Mouse (Mus musculus): ENCODE data around the gene Rhot1. TPM values are rescaled to one million over a fixed set of nuclear protein-coding genes. Genes with fewer than 3 reads are reported as not detected.
"Not testable (repeated sequence)": the region's sequence is repeated elsewhere in the genome, so short reads cannot be mapped to it uniquely, and the experiment has no call there.

Rhot1 gene
- polyA plus RNA-seq, 1 experiment from 2014 or later = 64.3 TPM

DNA sequence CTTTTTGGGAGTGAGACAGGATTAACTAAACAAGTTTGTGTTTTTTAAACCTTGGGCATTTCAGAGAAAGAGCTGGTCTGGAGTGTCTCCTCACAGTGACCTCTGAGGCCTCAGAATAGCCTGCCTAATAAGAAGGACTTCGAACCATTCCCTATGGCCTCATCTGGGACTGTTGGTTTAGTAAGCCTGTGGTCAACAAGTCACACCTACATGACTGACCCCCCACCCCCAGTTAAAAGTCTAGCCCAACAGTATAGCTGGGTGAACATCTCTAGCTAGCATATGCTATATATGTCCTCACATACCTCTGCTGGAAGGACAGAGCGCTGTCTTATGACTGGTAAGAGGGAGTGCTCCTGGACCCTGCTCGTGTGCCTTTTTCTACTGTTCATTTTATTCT, 9.5 kb upstream of the Rhot1 start:
- no peak overlapping the region for H3K9ac ChIP-seq
- ATAC-seq (ENCODE audit: insufficient number of reproducible peaks, low FRiP score) = no peak
- 90% methylated on average over 3 of the region's 3 CpGs for WGBS

DNA sequence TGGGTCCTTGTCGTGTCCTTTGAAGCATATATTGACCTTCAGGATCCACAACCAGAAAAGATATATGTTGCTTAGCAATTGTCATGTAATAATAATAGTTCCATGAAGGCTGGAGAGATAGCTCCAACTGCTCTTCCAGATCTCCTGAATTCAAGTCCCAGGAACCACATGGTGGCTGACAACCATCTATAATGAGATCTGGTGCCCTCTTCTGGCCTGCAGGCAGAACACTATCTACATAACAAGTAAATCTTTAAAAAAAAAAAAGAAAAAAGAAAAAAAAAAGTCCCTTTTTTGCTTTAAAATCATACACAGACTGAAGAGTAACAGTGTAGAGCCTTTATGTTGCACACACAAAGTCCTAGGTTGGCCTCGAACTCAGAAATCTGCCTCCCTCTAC, 9.0 kb upstream of the Rhot1 start:
- WGBS = 93% methylated on average over 2 of the region's 2 CpGs
- Histone ChIP-seq H3K4me3 (no peak overlapping the region), H3K27me3 (replicated peaks) (no peaks in the 10 kb centered on the region), H3K4me1 (replicated peaks) (no peaks in the 10 kb centered on the region), H3K9ac (no peak overlapping the region), H3K9me3 (replicated peaks) (0 out of 2 replicates have a peak, but pooled peaks cover 1% of the 10 kb centered on the region), H3K4me2 (no peak overlapping the region), H3K27ac (ENCODE audit: poor library complexity, severe bottlenecking) (no peak overlapping the region), H3K36me3 (peaks cover 31% of the 10 kb centered on the region)
- no peak for ATAC-seq (ENCODE audit: insufficient number of reproducible peaks, low FRiP score)

More for the DNA sequence above, 9.5 kb upstream of the Rhot1 start:
- Histone ChIP-seq H3K36me3 (peaks cover 35% of the 10 kb centered on the region), H3K9me3 (replicated peaks) (0 out of 2 replicates have a peak, but pooled peaks cover 3% of the 10 kb centered on the region), H3K27ac (ENCODE audit: poor library complexity, severe bottlenecking) (no peak overlapping the region), H3K4me2 (no peak overlapping the region), H3K4me1 (replicated peaks) (no peaks in the 10 kb centered on the region), H3K27me3 (replicated peaks) (no peaks in the 10 kb centered on the region), H3K4me3 (no peak overlapping the region)

DNA sequence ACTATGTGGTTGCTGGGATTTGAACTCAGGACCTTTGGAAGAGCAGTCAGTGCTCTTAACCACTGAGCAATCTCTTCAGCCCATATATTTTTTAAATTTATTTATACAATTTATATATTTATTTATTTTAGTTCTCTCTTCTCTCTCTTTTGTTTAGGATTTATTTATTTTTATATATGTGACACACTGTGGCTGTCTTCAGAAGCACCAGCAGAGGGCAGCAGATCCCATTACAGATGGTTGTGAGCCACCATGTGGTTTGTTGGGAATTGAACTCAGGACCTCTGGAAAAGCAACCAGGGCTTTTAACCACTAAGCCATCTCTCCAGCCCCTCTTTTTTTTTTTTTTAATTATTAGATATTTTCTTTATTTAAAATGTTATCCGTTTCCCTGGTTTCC, 8.5 kb upstream of the Rhot1 start:
- Histone ChIP-seq H3K27me3 (replicated peaks) (no peaks in the 10 kb centered on the region), H3K27ac (ENCODE audit: poor library complexity, severe bottlenecking) (no peak overlapping the region), H3K4me3 (no peak overlapping the region), H3K4me2 (no peak overlapping the region), H3K36me3 (peaks cover 25% of the 10 kb centered on the region), H3K9me3 (replicated peaks) (no peaks in the 10 kb centered on the region), H3K9ac (no peak overlapping the region), H3K4me1 (replicated peaks) (no peaks in the 10 kb centered on the region)
- WGBS = 81% methylated on average over 1 of the region's 1 CpGs
- ATAC-seq (ENCODE audit: insufficient number of reproducible peaks, low FRiP score) = no peak

- Histone ChIP-seq H3K4me1 (replicated peaks) (no peaks in the 10 kb centered on the region), H3K27me3 (replicated peaks) (no peaks in the 10 kb centered on the region), H3K4me3 (no peak overlapping the region), H3K36me3 (peaks cover 16% of the 10 kb centered on the region), H3K27ac (ENCODE audit: poor library complexity, severe bottlenecking) (no peak overlapping the region), H3K9ac (no peak overlapping the region), H3K9me3 (replicated peaks) (no peaks in the 10 kb centered on the region), H3K4me2 (no peak overlapping the region)
- no peak for ATAC-seq (ENCODE audit: insufficient number of reproducible peaks, low FRiP score)
- 77% methylated on average over 6 of the region's 6 CpGs for WGBS
Measured at GRCm38 (mm10) chr11:80202296-80202695, 6.5 kb upstream of the Rhot1 start.

- no peak for ATAC-seq (ENCODE audit: insufficient number of reproducible peaks, low FRiP score)
- Histone ChIP-seq H3K36me3 (peaks cover 6% of the 10 kb centered on the region), H3K9ac (no peak overlapping the region), H3K4me1 (replicated peaks) (no peaks in the 10 kb centered on the region), H3K27ac (ENCODE audit: poor library complexity, severe bottlenecking) (no peak overlapping the region), H3K9me3 (replicated peaks) (no peaks in the 10 kb centered on the region), H3K4me3 (no peak overlapping the region), H3K4me2 (no peak overlapping the region), H3K27me3 (replicated peaks) (no peaks in the 10 kb centered on the region)
- WGBS = 72% methylated on average over 3 of the region's 3 CpGs
Measured at GRCm38 (mm10) chr11:80204037-80204436, 4.8 kb upstream of the Rhot1 start.

- Histone ChIP-seq H3K4me2 (no peak overlapping the region), H3K27ac (ENCODE audit: poor library complexity, severe bottlenecking) (no peak overlapping the region), H3K9me3 (replicated peaks) (no peaks in the 10 kb centered on the region), H3K9ac (no peak overlapping the region), H3K27me3 (replicated peaks) (no peaks in the 10 kb centered on the region), H3K36me3 (no peaks in the 10 kb centered on the region), H3K4me3 (no peak overlapping the region), H3K4me1 (replicated peaks) (no peaks in the 10 kb centered on the region)
- WGBS = 50% methylated on average over 5 of the region's 5 CpGs
- no peak for ATAC-seq (ENCODE audit: insufficient number of reproducible peaks, low FRiP score)
Measured at GRCm38 (mm10) chr11:80204941-80205340, 3.9 kb upstream of the Rhot1 start.

DNA sequence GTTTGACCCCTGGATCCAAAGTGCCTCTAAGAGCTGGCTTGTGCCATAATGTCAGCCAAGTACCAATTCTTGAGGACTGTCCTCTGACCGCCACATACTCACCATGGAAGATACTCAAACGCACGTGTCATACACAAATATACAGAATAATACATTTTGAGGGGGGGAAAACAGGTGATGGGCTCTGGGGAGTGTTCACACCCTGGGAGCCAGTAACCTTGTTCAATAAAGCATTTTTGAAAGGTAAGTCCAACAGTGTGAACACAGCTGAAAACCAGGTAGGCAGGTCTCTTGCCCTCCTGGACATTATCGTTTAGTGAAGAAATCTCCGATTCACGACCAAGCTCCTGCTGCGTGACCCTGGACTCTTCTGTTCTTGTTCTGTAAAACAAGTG, 357 bp upstream of the Rhot1 start:
- H3K4me1 ChIP-seq (replicated peaks) = peaks cover 8% of the 10 kb centered on the region
- no peak overlapping the region for H3K27ac ChIP-seq (ENCODE audit: poor library complexity, severe bottlenecking)
- 0 out of 2 replicates have a peak overlapping the region, but pooled peaks have one; percentile 90 for H3K4me3 ChIP-seq
- H3K36me3 ChIP-seq = peaks cover 9% of the 10 kb centered on the region; the same call in 1 of the 2 replicates
- WGBS = 37% methylated on average over 7 of the region's 7 CpGs
- H3K9me3 ChIP-seq (replicated peaks) = no peaks in the 10 kb centered on the region
- no peaks in the 10 kb centered on the region for H3K27me3 ChIP-seq (replicated peaks)
- H3K4me2 ChIP-seq = peak overlapping the region; percentile 69; the same call in 1 of the 2 replicates
- no peak for ATAC-seq (ENCODE audit: insufficient number of reproducible peaks, low FRiP score)
- H3K9ac ChIP-seq = no peak overlapping the region

GRCm38 (mm10) chr11:80210321-80210720, 1.5 kb downstream of the Rhot1 start:
- no peaks in the 10 kb centered on the region for H3K27me3 ChIP-seq (replicated peaks)
- no peak for ATAC-seq (ENCODE audit: insufficient number of reproducible peaks, low FRiP score)
- peak overlapping the region; percentile 68 for H3K4me2 ChIP-seq
- 52% methylated on average over 6 of the region's 6 CpGs for WGBS
- H3K36me3 ChIP-seq = peaks cover 24% of the 10 kb centered on the region
- H3K9ac ChIP-seq = peak overlapping the region; percentile 56; the same call in 1 of the 2 replicates
- peak overlapping the region; percentile 90 for H3K4me3 ChIP-seq
- H3K27ac ChIP-seq (ENCODE audit: poor library complexity, severe bottlenecking) = no peak overlapping the region
- peaks cover 10% of the 10 kb centered on the region for H3K4me1 ChIP-seq (replicated peaks)
- H3K9me3 ChIP-seq (replicated peaks) = no peaks in the 10 kb centered on the region

DNA sequence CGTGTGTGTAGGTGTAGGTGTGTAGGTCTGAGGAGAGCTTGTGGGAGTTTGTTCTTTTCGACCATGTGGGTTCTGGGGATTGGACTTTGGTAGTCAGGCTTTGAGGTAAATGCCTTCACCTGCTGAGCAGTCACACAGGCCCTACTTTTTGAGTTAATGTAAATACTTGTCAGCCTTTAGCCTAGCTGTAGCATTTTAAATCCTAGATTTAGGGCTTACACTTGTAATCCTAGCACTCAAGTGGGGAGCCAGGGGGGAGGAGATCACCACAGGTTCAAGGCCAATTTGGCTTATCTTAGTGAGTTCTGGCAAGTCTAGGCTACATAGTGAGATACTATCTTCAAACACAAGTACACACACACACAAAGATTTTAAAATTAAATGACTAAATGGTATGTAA, 3.5 kb downstream of the Rhot1 start:
- Histone ChIP-seq H3K4me1 (replicated peaks) (peaks cover 10% of the 10 kb centered on the region), H3K9me3 (replicated peaks) (no peaks in the 10 kb centered on the region), H3K27me3 (replicated peaks) (no peaks in the 10 kb centered on the region), H3K27ac (ENCODE audit: poor library complexity, severe bottlenecking) (no peak overlapping the region), H3K4me3 (no peak overlapping the region), H3K36me3 (peaks cover 33% of the 10 kb centered on the region), H3K4me2 (no peak overlapping the region), H3K9ac (no peak overlapping the region)
- 92% methylated on average over 2 of the region's 2 CpGs for WGBS
- ATAC-seq (ENCODE audit: insufficient number of reproducible peaks, low FRiP score) = no peak

DNA sequence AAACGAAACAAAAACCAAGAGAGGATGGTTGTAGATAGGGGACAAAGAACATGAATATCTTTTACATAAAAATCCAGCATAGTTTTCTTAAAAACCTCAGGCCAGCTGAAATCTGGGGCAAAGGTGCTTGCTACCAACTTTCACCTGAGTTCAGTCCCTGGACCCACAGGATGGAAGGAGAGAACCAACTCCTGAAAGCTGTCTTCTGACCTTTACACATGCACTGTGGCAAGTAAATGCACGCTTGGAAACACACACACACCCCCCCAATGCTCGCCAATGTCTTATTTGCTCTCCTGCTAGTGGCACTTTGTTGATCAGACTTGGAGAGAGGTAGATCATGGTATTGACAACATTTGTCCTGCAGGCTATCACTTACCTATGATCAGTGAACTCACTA, 6.5 kb downstream of the Rhot1 start:
- peaks cover 9% of the 10 kb centered on the region for H3K4me1 ChIP-seq (replicated peaks)
- no peaks in the 10 kb centered on the region for H3K27me3 ChIP-seq (replicated peaks)
- no peak overlapping the region for H3K9ac ChIP-seq
- 90% methylated on average over 3 of the region's 3 CpGs for WGBS
- H3K36me3 ChIP-seq = peaks cover 37% of the 10 kb centered on the region
- ATAC-seq (ENCODE audit: insufficient number of reproducible peaks, low FRiP score) = no peak
- no peak overlapping the region for H3K27ac ChIP-seq (ENCODE audit: poor library complexity, severe bottlenecking)
- no peak overlapping the region for H3K4me2 ChIP-seq
- no peaks in the 10 kb centered on the region for H3K9me3 ChIP-seq (replicated peaks)
- H3K4me3 ChIP-seq = no peak overlapping the region

DNA sequence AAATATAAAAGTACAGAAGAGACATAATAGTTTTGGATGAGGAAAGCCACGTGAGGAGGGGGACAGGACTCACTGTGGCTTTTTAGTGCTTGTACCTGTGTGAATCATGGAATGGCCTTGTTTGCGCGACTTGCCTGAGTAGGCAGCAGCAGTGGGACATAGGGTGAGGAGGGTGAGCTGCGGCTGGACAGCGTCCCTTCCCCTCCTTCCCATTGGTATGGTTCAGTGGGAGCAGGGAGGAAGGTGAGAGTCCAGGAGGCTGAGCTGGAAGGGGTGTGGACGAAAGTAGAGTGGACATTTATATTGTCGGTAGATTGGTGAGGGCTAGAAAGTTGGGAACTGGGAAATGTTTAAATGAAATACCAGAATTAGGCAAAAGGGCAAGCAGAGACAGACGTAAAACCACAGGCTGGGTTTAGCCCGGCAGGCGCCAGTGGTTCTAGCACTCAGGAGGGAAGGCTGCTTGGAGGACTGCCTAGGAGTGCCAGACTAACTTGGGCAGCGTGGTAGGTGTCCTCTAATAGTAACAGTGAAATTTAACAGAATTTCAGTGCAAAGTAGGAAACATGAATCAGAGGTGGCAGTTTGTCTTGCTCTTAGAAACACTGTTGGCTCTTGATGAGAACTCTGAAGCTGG, 10.0 kb downstream of the Rhot1 start:
- no peak overlapping the region for H3K4me2 ChIP-seq
- H3K27me3 ChIP-seq (replicated peaks) = no peaks in the 10 kb centered on the region
- 0 out of 2 replicates have a peak, but pooled peaks cover 2% of the 10 kb centered on the region for H3K4me1 ChIP-seq (replicated peaks)
- no peak for ATAC-seq (ENCODE audit: insufficient number of reproducible peaks, low FRiP score)
- H3K27ac ChIP-seq (ENCODE audit: poor library complexity, severe bottlenecking) = no peak overlapping the region
- H3K4me3 ChIP-seq = no peak overlapping the region
- peaks cover 45% of the 10 kb centered on the region for H3K36me3 ChIP-seq
- no peak overlapping the region for H3K9ac ChIP-seq
- WGBS = 85% methylated on average over 11 of the region's 11 CpGs
- no peaks in the 10 kb centered on the region for H3K9me3 ChIP-seq (replicated peaks)

- peaks cover 68% of the 10 kb centered on the region for H3K36me3 ChIP-seq
- H3K4me1 ChIP-seq (replicated peaks); H3K27ac ChIP-seq (ENCODE audit: poor library complexity, severe bottlenecking); H3K27me3 ChIP-seq (replicated peaks); ATAC-seq (ENCODE audit: insufficient number of reproducible peaks, low FRiP score); H3K9ac ChIP-seq; H3K4me2 ChIP-seq; H3K4me3 ChIP-seq; H3K9me3 ChIP-seq (replicated peaks): not testable (repeated sequence)
- WGBS = 85% methylated on average over 5 of the region's 5 CpGs
Measured at GRCm38 (mm10) chr11:80230066-80230465, 21.2 kb downstream of the Rhot1 start.

Data from heart, embryonic 12.5 days (tissue).